Mouse (Mus musculus): ENCODE measurements at regions not wholly inside any gene's neighbourhood (a gene's known extent, or its start where the extent isn't known, plus 50 kb on each side); places are given as distances from the start of the nearest gene placed in this dataset.

- Histone ChIP-seq H3K4me1 (ENCODE audit: control insufficient read depth, insufficient read depth, low read length) (no peaks in the 10 kb centered on the region), H3K4me3 (ENCODE audit: insufficient read depth, low read length) (no peak overlapping the region), H3K27ac (ENCODE audit: insufficient read depth, low read length) (no peak overlapping the region)
- TF ChIP-seq POLR2A (IDR thresholded peaks at IDR 0.05; ENCODE audit: low read depth, low read length) (no peak), CTCF (IDR thresholded peaks at IDR 0.05; ENCODE audit: borderline replicate concordance, insufficient read depth, low read length) (no peak)
These were observed 560.8 kb downstream of the Cdk5rap2 start for GRCm38 (mm10) chr4:69849423-69849822.

- Histone ChIP-seq H3K4me1 (ENCODE audit: control insufficient read depth, insufficient read depth, low read length) (no peaks in the 10 kb centered on the region), H3K4me3 (ENCODE audit: insufficient read depth, low read length) (no peak overlapping the region), H3K27ac (ENCODE audit: insufficient read depth, low read length) (no peak overlapping the region)
- TF ChIP-seq POLR2A (IDR thresholded peaks at IDR 0.05; ENCODE audit: low read depth, low read length) (no peak), CTCF (IDR thresholded peaks at IDR 0.05; ENCODE audit: borderline replicate concordance, insufficient read depth, low read length) (no peak)
These were observed 570.4 kb downstream of the Cdk5rap2 start for GRCm38 (mm10) chr4:69839868-69840267.

GRCm38 (mm10) chr4:69838940-69839339 is 571.3 kb downstream of the Cdk5rap2 start:
- no peak for TF ChIP-seq POLR2A (IDR thresholded peaks at IDR 0.05; ENCODE audit: low read depth, low read length)
- TF ChIP-seq CTCF (IDR thresholded peaks at IDR 0.05; ENCODE audit: borderline replicate concordance, insufficient read depth, low read length) = no peak
- Histone ChIP-seq H3K4me3 (ENCODE audit: insufficient read depth, low read length) (no peak overlapping the region), H3K4me1 (ENCODE audit: control insufficient read depth, insufficient read depth, low read length) (no peaks in the 10 kb centered on the region), H3K27ac (ENCODE audit: insufficient read depth, low read length) (no peak overlapping the region)

GRCm38 (mm10) chr4:69824903-69825268 is 585.4 kb downstream of the Cdk5rap2 start:
- TF ChIP-seq POLR2A (IDR thresholded peaks at IDR 0.05; ENCODE audit: low read depth, low read length) (no peak), CTCF (IDR thresholded peaks at IDR 0.05; ENCODE audit: borderline replicate concordance, insufficient read depth, low read length) (no peak)

GRCm38 (mm10) chr4:69824215-69824902 is 585.9 kb downstream of the Cdk5rap2 start:
- Histone ChIP-seq H3K4me3 (ENCODE audit: insufficient read depth, low read length) (no peak overlapping the region), H3K4me1 (ENCODE audit: control insufficient read depth, insufficient read depth, low read length) (no peaks in the 10 kb centered on the region), H3K27ac (ENCODE audit: insufficient read depth, low read length) (no peak overlapping the region)
- TF ChIP-seq POLR2A (IDR thresholded peaks at IDR 0.05; ENCODE audit: low read depth, low read length) (no peak), CTCF (IDR thresholded peaks at IDR 0.05; ENCODE audit: borderline replicate concordance, insufficient read depth, low read length) (no peak)

More at GRCm38 (mm10) chr4:69824903-69825268, 585.4 kb downstream of the Cdk5rap2 start:
- H3K4me1 ChIP-seq (ENCODE audit: control insufficient read depth, insufficient read depth, low read length) = no peaks in the 10 kb centered on the region
- H3K4me3 ChIP-seq (ENCODE audit: insufficient read depth, low read length) = no peak overlapping the region
- H3K27ac ChIP-seq (ENCODE audit: insufficient read depth, low read length) = no peak overlapping the region

- TF ChIP-seq POLR2A (IDR thresholded peaks at IDR 0.05; ENCODE audit: low read depth, low read length) = no peak
- no peak for TF ChIP-seq CTCF (IDR thresholded peaks at IDR 0.05; ENCODE audit: borderline replicate concordance, insufficient read depth, low read length)
- Histone ChIP-seq H3K27ac (ENCODE audit: insufficient read depth, low read length) (no peak overlapping the region), H3K4me3 (ENCODE audit: insufficient read depth, low read length) (no peak overlapping the region), H3K4me1 (ENCODE audit: control insufficient read depth, insufficient read depth, low read length) (no peaks in the 10 kb centered on the region)
These were observed 586.8 kb downstream of the Cdk5rap2 start for GRCm38 (mm10) chr4:69823311-69823940.

GRCm38 (mm10) chr4:69818885-69819284 is 591.4 kb downstream of the Cdk5rap2 start:
- no peak for TF ChIP-seq POLR2A (IDR thresholded peaks at IDR 0.05; ENCODE audit: low read depth, low read length)
- TF ChIP-seq CTCF (IDR thresholded peaks at IDR 0.05; ENCODE audit: borderline replicate concordance, insufficient read depth, low read length) = no peak
- no peaks in the 10 kb centered on the region for H3K4me1 ChIP-seq (ENCODE audit: control insufficient read depth, insufficient read depth, low read length)

GRCm38 (mm10) chr4:69785481-69786050 is 624.7 kb downstream of the Cdk5rap2 start:
- H3K4me3 ChIP-seq (ENCODE audit: insufficient read depth, low read length) = no peak overlapping the region
- H3K4me1 ChIP-seq (ENCODE audit: control insufficient read depth, insufficient read depth, low read length) = no peaks in the 10 kb centered on the region
- TF ChIP-seq POLR2A (IDR thresholded peaks at IDR 0.05; ENCODE audit: low read depth, low read length) (no peak), CTCF (IDR thresholded peaks at IDR 0.05; ENCODE audit: borderline replicate concordance, insufficient read depth, low read length) (no peak)
- H3K27ac ChIP-seq (ENCODE audit: insufficient read depth, low read length) = no peak overlapping the region

More at GRCm38 (mm10) chr4:69818885-69819284, 591.4 kb downstream of the Cdk5rap2 start:
- H3K27ac ChIP-seq (ENCODE audit: insufficient read depth, low read length) = no peak overlapping the region
- H3K4me3 ChIP-seq (ENCODE audit: insufficient read depth, low read length) = no peak overlapping the region

- no peaks in the 10 kb centered on the region for H3K4me1 ChIP-seq (ENCODE audit: control insufficient read depth, insufficient read depth, low read length)
- no peak overlapping the region for H3K27ac ChIP-seq (ENCODE audit: insufficient read depth, low read length)
- TF ChIP-seq CTCF (IDR thresholded peaks at IDR 0.05; ENCODE audit: borderline replicate concordance, insufficient read depth, low read length) = no peak
- TF ChIP-seq POLR2A (IDR thresholded peaks at IDR 0.05; ENCODE audit: low read depth, low read length) = no peak
- H3K4me3 ChIP-seq (ENCODE audit: insufficient read depth, low read length) = no peak overlapping the region
These were observed 629.0 kb downstream of the Cdk5rap2 start for GRCm38 (mm10) chr4:69781258-69781657.

- H3K27ac ChIP-seq (ENCODE audit: insufficient read depth, low read length) = no peak overlapping the region
- H3K4me1 ChIP-seq (ENCODE audit: control insufficient read depth, insufficient read depth, low read length) = no peaks in the 10 kb centered on the region
- TF ChIP-seq POLR2A (IDR thresholded peaks at IDR 0.05; ENCODE audit: low read depth, low read length) (no peak), CTCF (IDR thresholded peaks at IDR 0.05; ENCODE audit: borderline replicate concordance, insufficient read depth, low read length) (no peak)
- no peak overlapping the region for H3K4me3 ChIP-seq (ENCODE audit: insufficient read depth, low read length)
These were observed 648.4 kb downstream of the Cdk5rap2 start for GRCm38 (mm10) chr4:69761841-69762240.

Data from embryonic fibroblast, embryonic 13.5 days (primary cell).